Mouse (Mus musculus): ENCODE data around the gene Idh3b. TPM values are rescaled to one million over a fixed set of nuclear protein-coding genes. Genes with fewer than 3 reads are reported as not detected.

Gene Idh3b
- 154 and 165 TPM in 2 replicates for polyA plus RNA-seq (2015; fragmentation: Nextera tagmentation; extraction: Ambion mirVana)

DNA sequence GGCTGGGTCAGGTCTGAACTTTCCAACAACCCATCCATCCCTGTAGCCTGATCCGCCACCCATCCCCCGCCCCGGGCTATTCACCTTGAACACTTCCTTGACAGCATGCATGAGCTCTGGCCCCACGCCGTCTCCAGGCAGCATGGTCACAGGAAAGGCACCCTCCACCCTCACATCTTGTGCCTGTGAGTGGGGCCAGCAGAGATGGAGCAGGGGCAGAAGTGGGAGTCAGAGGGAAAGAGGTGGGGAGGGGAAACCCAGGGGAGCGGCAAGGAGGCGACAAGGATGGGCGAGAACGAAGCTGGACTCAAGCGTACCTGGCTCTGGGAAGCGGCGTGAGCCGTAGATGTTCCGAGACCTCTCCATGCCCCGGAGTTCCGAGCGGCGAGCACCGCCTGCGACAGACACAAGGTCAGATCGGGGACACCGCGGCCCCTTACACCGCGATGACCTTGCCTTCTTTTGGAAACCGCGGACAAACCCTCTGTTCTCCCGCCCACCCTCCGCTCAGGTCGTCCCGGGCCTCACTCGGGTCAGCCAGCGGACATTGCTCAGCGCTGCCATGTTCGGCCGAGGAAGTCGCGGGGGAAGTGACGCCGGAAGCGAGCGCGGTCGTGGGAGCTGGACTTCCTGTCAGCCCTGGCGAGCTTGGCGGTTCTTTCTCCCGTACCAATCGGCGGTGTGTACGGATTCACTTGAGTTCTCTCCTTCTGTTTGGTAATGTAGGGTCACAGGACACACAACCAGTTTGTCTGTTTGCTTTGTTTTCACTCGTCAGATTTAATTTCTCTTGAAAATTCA lies at the start of gene Idh3b:
Idh3b (minus strand) TSS at position 694 of the 801 bp plus-strand sequence.
- Histone ChIP-seq H3K27ac (0 out of 2 replicates have a peak within 1 kb of the TSS, but pooled peaks have one; percentile 56), H3K9me3 (no peaks in the 10 kb centered on the region), H3K27me3 (no peaks in the 10 kb centered on the region), H3K9ac (replicated peaks) (peak within 1 kb of the TSS; percentile 89), H3K4me3 (replicated peaks) (peak within 1 kb of the TSS; percentile 97), H3K36me3 (peaks cover 28% of the 10 kb centered on the region), H3K4me2 (replicated peaks) (peak within 1 kb of the TSS; percentile 98), H3K4me1 (replicated peaks) (peaks cover 19% of the 10 kb centered on the region)
- under 1% methylated on average over 51 of the region's 51 CpGs for WGBS
- peak; percentile 91 for ATAC-seq

DNA sequence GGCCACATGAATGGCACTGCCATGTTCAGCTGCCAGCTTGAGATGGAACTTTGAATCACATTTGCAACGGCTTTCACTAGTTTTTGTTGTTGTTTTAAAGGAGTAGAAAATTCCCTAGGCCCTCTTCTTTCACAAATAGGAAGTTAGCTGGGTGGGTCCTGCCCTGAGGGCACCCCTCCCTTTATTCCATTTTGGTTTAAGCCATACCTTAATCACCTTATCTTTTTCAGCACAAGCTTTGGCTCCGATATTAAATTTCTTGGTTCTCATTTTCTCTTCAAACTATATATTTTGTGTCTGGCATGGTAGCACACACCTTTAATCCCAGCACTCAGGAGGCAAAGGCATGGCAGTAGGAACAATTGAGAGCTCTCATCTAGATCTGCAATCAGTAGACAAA lies 45.2 kb upstream of the Idh3b start:
- Histone ChIP-seq H3K36me3 (no peaks in the 10 kb centered on the region), H3K9me3 (no peaks in the 10 kb centered on the region), H3K4me2 (replicated peaks) (no peak overlapping the region), H3K4me3 (replicated peaks) (no peak overlapping the region), H3K27ac (no peak overlapping the region), H3K27me3 (no peaks in the 10 kb centered on the region), H3K4me1 (replicated peaks) (no peaks in the 10 kb centered on the region), H3K9ac (replicated peaks) (no peak overlapping the region)
- 89% methylated on average over 2 of the region's 2 CpGs for WGBS
- no peak for ATAC-seq

GRCm38 (mm10) chr2:130327057-130327456 lies 42.7 kb upstream of the Idh3b start:
- H3K4me2 ChIP-seq (replicated peaks), result no peak overlapping the region
- H3K27me3 ChIP-seq, result no peaks in the 10 kb centered on the region
- WGBS, result 82% methylated on average over 1 of the region's 1 CpGs
- no peak for ATAC-seq
- no peak overlapping the region for H3K4me3 ChIP-seq (replicated peaks)
- no peak overlapping the region for H3K9ac ChIP-seq (replicated peaks)
- H3K9me3 ChIP-seq, result no peaks in the 10 kb centered on the region
- H3K4me1 ChIP-seq (replicated peaks), result no peaks in the 10 kb centered on the region
- no peaks in the 10 kb centered on the region for H3K36me3 ChIP-seq
- H3K27ac ChIP-seq, result no peak overlapping the region

GRCm38 (mm10) chr2:130303014-130303413 lies 18.7 kb upstream of the Idh3b start:
- WGBS, result 45% methylated on average over 4 of the region's 4 CpGs
- Histone ChIP-seq H3K9ac (replicated peaks) (no peak overlapping the region), H3K9me3 (no peaks in the 10 kb centered on the region), H3K4me2 (replicated peaks) (no peak overlapping the region), H3K36me3 (peaks cover 35% of the 10 kb centered on the region), H3K27ac (no peak overlapping the region), H3K4me1 (replicated peaks) (peaks cover 5% of the 10 kb centered on the region; the same call in 1 of the 2 replicates), H3K4me3 (replicated peaks) (no peak overlapping the region), H3K27me3 (no peaks in the 10 kb centered on the region)
- ATAC-seq, result no peak

- Histone ChIP-seq H3K9ac (replicated peaks) (no peak overlapping the region), H3K27ac (no peak overlapping the region), H3K36me3 (peaks cover 6% of the 10 kb centered on the region), H3K9me3 (no peaks in the 10 kb centered on the region), H3K4me2 (replicated peaks) (no peak overlapping the region), H3K4me3 (replicated peaks) (no peak overlapping the region), H3K4me1 (replicated peaks) (peaks cover 41% of the 10 kb centered on the region), H3K27me3 (peaks cover 12% of the 10 kb centered on the region; the same call in 1 of the 2 replicates)
- ATAC-seq, result no peak
- 87% methylated on average over 9 of the region's 9 CpGs for WGBS
Measured at GRCm38 (mm10) chr2:130297580-130297979, 13.2 kb upstream of the Idh3b start.

DNA sequence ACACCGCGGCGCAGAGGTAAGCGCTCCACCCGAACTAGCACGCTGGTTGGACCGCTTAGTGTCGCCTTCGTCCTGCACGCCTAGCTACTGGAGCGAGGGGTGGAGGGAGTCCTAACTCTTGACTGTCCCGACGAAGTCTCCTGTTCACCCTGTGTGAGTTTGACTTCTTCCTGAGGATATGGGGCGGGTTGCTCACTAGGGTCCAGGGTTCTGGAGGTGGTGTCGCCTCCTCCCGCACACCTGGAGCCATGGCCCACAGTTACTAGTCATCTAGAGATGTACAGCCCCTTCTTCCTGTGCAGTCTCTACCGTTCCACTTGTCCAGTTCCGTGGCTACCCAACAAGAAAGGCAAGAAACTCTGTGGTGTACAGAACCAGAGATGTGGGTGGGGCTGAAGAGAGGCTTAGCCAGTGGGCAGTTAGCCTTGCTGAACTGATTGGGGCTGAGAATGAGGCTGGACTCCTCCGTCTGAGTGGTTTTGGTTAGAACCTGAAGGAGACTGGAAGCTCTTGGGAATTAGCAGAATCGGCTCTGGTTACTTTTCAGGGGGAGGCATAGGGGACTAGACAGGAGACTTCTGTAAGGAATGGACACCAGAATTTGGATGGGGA lies 11.9 kb upstream of the Idh3b start:
- no peaks in the 10 kb centered on the region for H3K9me3 ChIP-seq
- H3K27me3 ChIP-seq, result peaks cover 12% of the 10 kb centered on the region; the same call in 1 of the 2 replicates
- peak overlapping the region; percentile 82 for H3K27ac ChIP-seq
- peak overlapping the region; percentile 71 for H3K4me2 ChIP-seq (replicated peaks)
- H3K36me3 ChIP-seq, result peaks cover 6% of the 10 kb centered on the region
- WGBS, result 3% methylated on average over 20 of the region's 20 CpGs
- peak overlapping the region; percentile 73 for H3K4me3 ChIP-seq (replicated peaks)
- peak overlapping the region; percentile 88 for H3K9ac ChIP-seq (replicated peaks)
- ATAC-seq, result no peak; the same call in none of the 2 replicates
- H3K4me1 ChIP-seq (replicated peaks), result peaks cover 47% of the 10 kb centered on the region

- peaks cover 12% of the 10 kb centered on the region; the same call in 1 of the 2 replicates for H3K27me3 ChIP-seq
- H3K4me1 ChIP-seq (replicated peaks), result peaks cover 48% of the 10 kb centered on the region
- H3K9me3 ChIP-seq, result no peaks in the 10 kb centered on the region
- peak overlapping the region; percentile 82 for H3K27ac ChIP-seq
- H3K4me3 ChIP-seq (replicated peaks), result peak overlapping the region; percentile 73
- H3K36me3 ChIP-seq, result peaks cover 6% of the 10 kb centered on the region
- ATAC-seq, result peak; percentile 74
- WGBS, result under 1% methylated on average over 61 of the region's 99 CpGs
- H3K9ac ChIP-seq (replicated peaks), result peak overlapping the region; percentile 88
- H3K4me2 ChIP-seq (replicated peaks), result peak overlapping the region; percentile 71
Measured at GRCm38 (mm10) chr2:130295331-130296133, 11.2 kb upstream of the Idh3b start.

DNA sequence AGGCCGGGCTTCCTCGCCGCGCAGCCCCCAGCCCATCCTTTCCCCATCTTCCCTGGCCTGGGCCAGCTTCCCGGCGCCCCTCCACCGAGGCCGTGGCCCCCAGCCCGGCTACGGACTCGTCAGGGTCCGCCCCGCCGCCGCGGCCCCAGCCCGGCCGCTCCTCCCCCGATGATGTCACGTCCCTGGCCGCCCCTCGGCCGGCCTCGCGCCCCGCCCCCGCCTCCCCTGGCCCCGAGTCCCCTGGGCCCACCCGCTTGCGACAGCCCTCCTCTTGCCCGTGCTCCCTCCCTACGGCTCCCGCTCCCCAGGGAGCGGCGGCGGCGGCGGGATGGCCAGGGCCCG lies 10.6 kb upstream of the Idh3b start, which contains the start of gene Ebf4:
Ebf4 (plus strand) TSS at position 234 of the 342 bp plus-strand sequence.
- peak within 1 kb of the TSS; percentile 73 for H3K4me3 ChIP-seq (replicated peaks)

DNA sequence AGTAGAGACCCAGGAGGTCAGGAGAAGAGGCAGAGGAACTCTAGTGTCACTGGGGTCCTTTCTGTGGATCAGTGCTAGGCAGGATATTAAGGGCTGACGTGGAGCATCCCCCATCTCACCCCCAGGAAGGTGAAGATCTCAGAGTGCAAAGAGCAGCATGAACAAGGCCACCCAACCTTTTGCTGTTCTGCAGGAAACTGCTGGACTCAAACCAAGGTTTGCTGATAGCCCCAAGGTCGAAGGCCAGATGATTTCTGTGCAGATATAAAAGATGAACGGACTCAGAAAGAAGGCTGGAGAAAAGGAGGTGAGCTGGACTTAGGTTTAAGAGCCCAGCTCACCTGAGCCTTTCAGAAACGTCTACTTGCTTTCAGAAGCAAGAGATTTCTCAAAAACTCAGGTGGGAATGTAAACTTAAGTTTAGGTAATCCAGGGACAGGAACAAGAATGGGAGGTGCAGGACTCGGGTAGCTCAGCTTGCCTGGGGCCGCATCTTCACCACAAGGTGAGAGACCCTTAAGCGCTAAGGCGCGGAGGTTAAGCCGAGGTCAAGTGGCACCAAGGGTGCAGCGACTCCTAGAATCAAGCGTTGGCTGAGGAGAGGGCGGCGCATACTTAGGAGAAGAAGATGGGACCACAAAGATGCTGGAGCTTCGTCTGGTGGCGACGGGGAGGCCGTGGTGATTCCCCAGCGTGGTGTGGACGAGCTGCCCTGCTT lies 10.0 kb upstream of the Idh3b start:
- H3K36me3 ChIP-seq, result peaks cover 6% of the 10 kb centered on the region
- H3K4me3 ChIP-seq (replicated peaks), result peak overlapping the region; percentile 73
- H3K4me1 ChIP-seq (replicated peaks), result peaks cover 48% of the 10 kb centered on the region
- H3K9ac ChIP-seq (replicated peaks), result peak overlapping the region; percentile 88
- WGBS, result 8% methylated on average over 20 of the region's 20 CpGs
- no peaks in the 10 kb centered on the region for H3K9me3 ChIP-seq
- peak overlapping the region; percentile 71 for H3K4me2 ChIP-seq (replicated peaks)
- no peak for ATAC-seq
- H3K27ac ChIP-seq, result peak overlapping the region; percentile 82
- H3K27me3 ChIP-seq, result peaks cover 12% of the 10 kb centered on the region; the same call in 1 of the 2 replicates

More for the DNA sequence above, 10.6 kb upstream of the Idh3b start, which contains the start of gene Ebf4:
- H3K36me3 ChIP-seq, result peaks cover 6% of the 10 kb centered on the region
- peak; percentile 65 for ATAC-seq
- WGBS, result 2% methylated on average over 29 of the region's 39 CpGs
- H3K9me3 ChIP-seq, result no peaks in the 10 kb centered on the region
- peak within 1 kb of the TSS; percentile 88 for H3K9ac ChIP-seq (replicated peaks)
- H3K27ac ChIP-seq, result peak within 1 kb of the TSS; percentile 82
- H3K27me3 ChIP-seq, result peaks cover 12% of the 10 kb centered on the region; the same call in 1 of the 2 replicates
- H3K4me1 ChIP-seq (replicated peaks), result peaks cover 48% of the 10 kb centered on the region
- peak within 1 kb of the TSS; percentile 71 for H3K4me2 ChIP-seq (replicated peaks)

- Histone ChIP-seq H3K9me3 (no peaks in the 10 kb centered on the region), H3K4me3 (replicated peaks) (no peak overlapping the region), H3K9ac (replicated peaks) (no peak overlapping the region), H3K27me3 (peaks cover 12% of the 10 kb centered on the region; the same call in 1 of the 2 replicates), H3K4me2 (replicated peaks) (no peak overlapping the region), H3K4me1 (replicated peaks) (peaks cover 43% of the 10 kb centered on the region), H3K36me3 (peaks cover 6% of the 10 kb centered on the region), H3K27ac (no peak overlapping the region)
- 3% methylated on average over 4 of the region's 4 CpGs for WGBS
- peak; percentile 25 for ATAC-seq
Measured at GRCm38 (mm10) chr2:130293486-130293885, 9.1 kb upstream of the Idh3b start.

DNA sequence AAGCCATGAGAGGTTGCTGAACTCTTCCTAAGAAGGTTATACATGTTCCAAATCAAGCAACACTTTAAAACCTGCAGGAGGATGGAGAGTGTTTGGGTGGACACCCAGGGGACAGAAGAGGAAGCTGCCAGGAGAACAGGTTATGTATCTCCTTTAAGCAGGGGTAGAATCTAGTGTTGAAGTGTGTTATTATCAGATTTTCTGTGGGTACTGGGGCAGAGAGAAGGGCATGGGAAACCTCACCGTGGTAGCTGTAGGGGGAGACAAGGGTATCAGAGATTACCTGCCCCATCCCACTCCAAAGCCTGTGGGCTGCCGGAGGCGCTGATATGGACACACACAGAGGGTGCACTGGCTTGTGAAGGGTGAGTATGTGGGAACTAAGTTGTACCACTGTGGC lies 8.7 kb upstream of the Idh3b start:
- Histone ChIP-seq H3K36me3 (peaks cover 2% of the 10 kb centered on the region), H3K4me1 (replicated peaks) (peaks cover 43% of the 10 kb centered on the region), H3K4me3 (replicated peaks) (no peak overlapping the region), H3K9me3 (no peaks in the 10 kb centered on the region), H3K9ac (replicated peaks) (no peak overlapping the region), H3K27ac (no peak overlapping the region), H3K4me2 (replicated peaks) (no peak overlapping the region), H3K27me3 (peaks cover 12% of the 10 kb centered on the region; the same call in 1 of the 2 replicates)
- 36% methylated on average over 3 of the region's 3 CpGs for WGBS
- ATAC-seq, result 0 out of 2 replicates have a peak, but pooled peaks have one; percentile 1

Measured in midbrain, embryonic 13.5 days (tissue).